Mouse (Mus musculus) C2C12 (cell line): ENCODE data around the gene B3gnt2.

Experiments
- CEBPB ChIP-seq: IDR thresholded peaks from one replicate; pipeline ENCODE4 v1.6.1; 2011; ENCODE audit warnings: low read depth, mild to moderate bottlenecking, control low read depth, moderate library complexity
- CTCF ChIP-seq: IDR thresholded peaks from one replicate; pipeline ENCODE4 v1.5.1; 2011; ENCODE audit not compliant: control insufficient read depth, insufficient read depth, insufficient read length
- MAX ChIP-seq: IDR thresholded peaks from one replicate; pipeline ENCODE4 v1.6.1; 2011; ENCODE audit warnings: mild to moderate bottlenecking, control low read depth
- MYOD1 ChIP-seq: IDR thresholded peaks from one replicate; pipeline ENCODE4 v1.6.1; 2011; ENCODE audit warnings: low read depth; ENCODE audit not compliant: control insufficient read depth, insufficient read length
- USF1 ChIP-seq: IDR thresholded peaks from one replicate; pipeline ENCODE4 v1.6.1; 2011; ENCODE audit warnings: low read depth, mild to moderate bottlenecking, control low read depth, moderate library complexity

GRCm38 (mm10) chr11:22809465-22810096 lies 51.2 kb downstream of the B3gnt2 start:
- TF ChIP-seq CTCF (no peak), USF1 (no peak), MAX (no peak), CEBPB (no peak), MYOD1 (no peak)
